Comparison of ENCODE assay signal across 10 mouse cellular contexts in genomic region chr3:24784108-24784507, GRCm38 (mm10).
"Had no signal": no experiment of that assay in that cellular context is flagged by ENCODE, and none has a peak within 500 bp of the region (broad histone marks: within the 10 kb centered on the region; RNA-seq: fewer than 3 reads in every experiment).

No protein-coding gene starts in this region.

- H3K4me2 ChIP-seq: midbrain, embryonic 13.5 days had no signal

- H3K4me3 ChIP-seq: left cerebral cortex, adult 2 months; limb, embryonic 10.5 days; midbrain, embryonic 13.5 days had no signal

- H3K9ac ChIP-seq: liver, embryonic 14.5 days; midbrain, embryonic 13.5 days; stomach, embryonic 15.5 days had no signal

- H3K27ac ChIP-seq: left cerebral cortex, adult 2 months; limb, embryonic 10.5 days; liver, embryonic 14.5 days; midbrain, embryonic 13.5 days had no signal

- H3K9me3 ChIP-seq: limb, embryonic 10.5 days; midbrain, embryonic 13.5 days; stomach, embryonic 15.5 days had no signal

- H3K27me3 ChIP-seq: midbrain, embryonic 13.5 days; stomach, embryonic 15.5 days had no signal

- H3K4me1 ChIP-seq: midbrain, embryonic 13.5 days; stomach, embryonic 15.5 days had no signal

- ATAC-seq: hindbrain, embryonic 16.5 days; inflammation-experienced regulatory T-cells, adult 6 months; midbrain, embryonic 13.5 days had no signal

- DNase-seq: lung, adult 2 months; right cerebral cortex, postnatal 14 days; thymus, postnatal 14 days had no signal

- H3K36me3 ChIP-seq: limb, embryonic 10.5 days; midbrain, embryonic 13.5 days; stomach, embryonic 15.5 days had no signal
